Mouse (Mus musculus): ENCODE data around the gene Tmem91.

Tmem91 gene

GRCm38 (mm10) chr7:25699851-25700250 lies 24.9 kb upstream of the Tmem91 start:
- DNase-seq (ENCODE audit: low read depth, low spot score): no peak

- no peak for DNase-seq (ENCODE audit: low read depth, low spot score)
These were observed 19.1 kb upstream of the Tmem91 start for GRCm38 (mm10) chr7:25694104-25694503.

- no peak for DNase-seq (ENCODE audit: low read depth, low spot score)
These were observed 15.1 kb upstream of the Tmem91 start for GRCm38 (mm10) chr7:25690051-25690450.

GRCm38 (mm10) chr7:25689603-25690021 lies 14.6 kb upstream of the Tmem91 start:
- no peak for DNase-seq (ENCODE audit: low read depth, low spot score)

GRCm38 (mm10) chr7:25688810-25689586 lies 14.0 kb upstream of the Tmem91 start:
- no peak for DNase-seq (ENCODE audit: low read depth, low spot score)

- DNase-seq (ENCODE audit: low read depth, low spot score): no peak
These were observed 12.9 kb upstream of the Tmem91 start for GRCm38 (mm10) chr7:25687811-25688401.

GRCm38 (mm10) chr7:25686680-25687531 lies 11.9 kb upstream of the Tmem91 start, which contains the start of gene Tgfb1:
Gene Tgfb1, plus strand, starts transcription at chr7:25687002.
- no peak for DNase-seq (ENCODE audit: low read depth, low spot score)

GRCm38 (mm10) chr7:25685926-25686470 lies 11.0 kb upstream of the Tmem91 start:
- no peak for DNase-seq (ENCODE audit: low read depth, low spot score)

- no peak for DNase-seq (ENCODE audit: low read depth, low spot score)
These were observed 9.7 kb upstream of the Tmem91 start for GRCm38 (mm10) chr7:25684659-25685058.

- DNase-seq (ENCODE audit: low read depth, low spot score): no peak
These were observed 8.7 kb upstream of the Tmem91 start for GRCm38 (mm10) chr7:25683474-25684180.

- no peak for DNase-seq (ENCODE audit: low read depth, low spot score)
These were observed 6.6 kb upstream of the Tmem91 start for GRCm38 (mm10) chr7:25681341-25682231.

- DNase-seq (ENCODE audit: low read depth, low spot score): peak; percentile 89
These were observed 5.7 kb upstream of the Tmem91 start, which contains the start of gene B9d2 for GRCm38 (mm10) chr7:25680514-25681258. Gene B9d2, plus strand, starts transcription at chr7:25680780.

- no peak for DNase-seq (ENCODE audit: low read depth, low spot score)
These were observed 5.0 kb upstream of the Tmem91 start for GRCm38 (mm10) chr7:25679971-25680370.

- DNase-seq (ENCODE audit: low read depth, low spot score): no peak
These were observed 2.0 kb upstream of the Tmem91 start for GRCm38 (mm10) chr7:25677013-25677412.

GRCm38 (mm10) chr7:25676085-25676781 lies 1.3 kb upstream of the Tmem91 start:
- peak; percentile 81 for DNase-seq (ENCODE audit: low read depth, low spot score)

- no peak for DNase-seq (ENCODE audit: low read depth, low spot score)
These were observed 439 bp upstream of the Tmem91 start for GRCm38 (mm10) chr7:25675405-25675804.

GRCm38 (mm10) chr7:25674297-25674696 lies 669 bp downstream of the Tmem91 start:
- no peak for DNase-seq (ENCODE audit: low read depth, low spot score)

GRCm38 (mm10) chr7:25672442-25672841 lies 2.5 kb downstream of the Tmem91 start:
- DNase-seq (ENCODE audit: low read depth, low spot score): no peak

GRCm38 (mm10) chr7:25671686-25672085 lies 3.3 kb downstream of the Tmem91 start:
- DNase-seq (ENCODE audit: low read depth, low spot score): no peak

Data from telencephalon, adult 2 months (tissue).